Mouse (Mus musculus) heart, adult 2 months (tissue): ENCODE measurements around the gene Noto.

Experiments used
- CTCF ChIP-seq: fragments of 200-600 bp; IDR thresholded peaks from 2 replicates; pipeline ENCODE4 v1.8.1; 2022; ENCODE audit warnings: antibody characterized with exemption, mild to moderate bottlenecking, moderate library complexity
- EP300 ChIP-seq: fragments of 200-500 bp; IDR thresholded peaks from 2 replicates; pipeline ENCODE4 v1.6.1; 2011; ENCODE audit warnings: low read depth, low read length, control low read depth; ENCODE audit not compliant: insufficient read depth

GRCm38 (mm10) chr6:85373951-85374733, 49.5 kb upstream of the Noto start, which contains the start of gene Rab11fip5:
- TF ChIP-seq CTCF (no peak), EP300 (no peak)
